Mouse (Mus musculus) lung, embryonic 15.5 days (tissue): ENCODE data around the gene Hist1h4b. TPM values are rescaled to one million over a fixed set of nuclear protein-coding genes. Genes with fewer than 3 reads are reported as not detected.
"Not testable (repeated sequence)": the region's sequence is repeated elsewhere in the genome, so short reads cannot be mapped to it uniquely, and the experiment has no call there.

Experiments
- ATAC-seq: fragments of 200-750 bp; cut with Nextera tagmentation; 2 replicates; pipeline ENCODE4 v1.8.0; 2017; ENCODE audit warnings: moderate number of reproducible peaks, borderline replicate concordance; ENCODE audit not compliant: low FRiP score, low TSS enrichment; ENCODE audit errors: extremely low read depth
- H3K27ac ChIP-seq: fragments of 300-500 bp; sonication (generic); 2 replicates; pipeline ENCODE4 v1.5.1; 2015; ENCODE audit warnings: moderate library complexity, mild to moderate bottlenecking, inconsistent platforms
- H3K27me3 ChIP-seq: fragments of 300-500 bp; sonication (generic); 2 replicates; pipeline ENCODE4 v1.6.1; 2015; ENCODE audit warnings: inconsistent platforms
- H3K36me3 ChIP-seq: fragments of 300-500 bp; sonication (generic); 2 replicates; pipeline ENCODE4 v1.6.1; 2015; ENCODE audit warnings: inconsistent platforms
- H3K4me1 ChIP-seq: fragments of 300-500 bp; sonication (generic); 2 replicates; pipeline ENCODE4 v1.6.1; 2015; ENCODE audit warnings: inconsistent platforms
- H3K4me2 ChIP-seq: fragments of 300-500 bp; sonication (generic); 2 replicates; pipeline ENCODE4 v1.6.1; 2015; ENCODE audit warnings: inconsistent platforms, mild to moderate bottlenecking, moderate library complexity
- H3K4me3 ChIP-seq: fragments of 300-500 bp; sonication (generic); 2 replicates; pipeline ENCODE4 v1.5.1; 2015; ENCODE audit warnings: mild to moderate bottlenecking, inconsistent platforms
- H3K9ac ChIP-seq: fragments of 300-500 bp; sonication (generic); 2 replicates; pipeline ENCODE4 v1.6.1; 2015; ENCODE audit warnings: inconsistent platforms
- H3K9me3 ChIP-seq: fragments of 300-500 bp; sonication (generic); 2 replicates; pipeline ENCODE4 v1.6.1; 2016; ENCODE audit warnings: inconsistent platforms
- WGBS: fragments of 180-500 bp; shearing (Covaris S2); methylation state at CpG from one replicate; pipeline ENCODE4 v1.1.7; 2015; 5-methylcytosine and 5-hydroxymethylcytosine counted together
- polyA plus RNA-seq: library from polyadenylated mRNA; unstranded; fragments of >200 nt; fragmentation: Nextera tagmentation; extraction: Ambion mirVana; gene quantifications from 2 replicates; pipeline ENCODE4 v1.2.1, GENCODE M21; 2015

Gene Hist1h4b
- polyA plus RNA-seq: 5.8 and 7.5 TPM in 2 replicates

DNA sequence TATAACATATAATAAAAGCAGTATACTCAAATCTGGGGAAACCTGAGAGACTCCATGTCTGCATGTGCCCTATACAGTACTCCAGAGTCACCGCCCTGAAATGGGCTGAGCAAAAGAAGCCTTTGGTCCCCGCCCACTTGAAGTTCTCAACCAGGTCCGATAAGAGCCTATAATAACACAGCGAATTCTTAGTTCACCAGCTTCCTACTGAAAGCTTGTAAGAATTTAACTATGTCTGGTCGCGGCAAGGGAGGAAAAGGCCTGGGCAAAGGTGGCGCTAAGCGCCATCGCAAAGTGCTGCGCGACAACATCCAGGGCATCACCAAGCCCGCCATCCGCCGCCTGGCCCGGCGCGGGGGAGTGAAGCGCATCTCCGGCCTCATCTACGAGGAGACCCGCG lies at the start of gene Hist1h4b:
Gene Hist1h4b, plus strand, starts transcription at position 224 of the 400 bp plus-strand sequence.
- WGBS: under 1% methylated on average over 19 of the region's 22 CpGs
- Histone ChIP-seq H3K4me1 (peaks cover 29% of the 10 kb centered on the region), H3K4me3 (peak within 1 kb of the TSS; percentile 42), H3K36me3 (no peaks in the 10 kb centered on the region), H3K9me3 (no peaks in the 10 kb centered on the region), H3K4me2 (peak within 1 kb of the TSS; percentile 66), H3K27ac (peak within 1 kb of the TSS; percentile 95), H3K9ac (peak within 1 kb of the TSS; percentile 59), H3K27me3 (no peaks in the 10 kb centered on the region)
- ATAC-seq: peak; percentile 71; the same call in 1 of the 2 replicates

DNA sequence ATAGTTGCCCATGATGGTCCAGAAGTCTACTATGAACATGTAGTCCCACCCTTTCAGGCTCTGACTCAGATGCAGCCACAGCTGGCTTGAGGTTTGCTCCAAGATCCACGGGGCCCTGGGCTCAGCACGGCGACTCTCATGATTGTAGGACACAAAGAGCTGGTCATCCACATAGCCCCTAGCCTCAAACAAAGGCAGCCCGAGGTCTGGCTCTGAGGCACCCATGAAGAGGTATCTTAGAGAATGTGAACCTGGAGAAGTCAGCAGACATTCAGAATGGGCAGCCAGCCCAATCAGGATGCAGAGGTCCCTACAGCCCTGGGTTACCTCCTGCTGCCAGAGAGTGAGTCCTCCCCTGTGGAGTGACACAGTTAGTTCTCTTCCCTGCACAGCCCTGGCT lies 48.8 kb upstream of the Hist1h4b start:
- Histone ChIP-seq H3K9me3 (no peaks in the 10 kb centered on the region), H3K4me1 (peaks cover 17% of the 10 kb centered on the region), H3K4me3 (no peak overlapping the region), H3K9ac (no peak overlapping the region), H3K4me2 (no peak overlapping the region), H3K27me3 (no peaks in the 10 kb centered on the region), H3K27ac (no peak overlapping the region), H3K36me3 (no peaks in the 10 kb centered on the region)
- 90% methylated on average over 4 of the region's 4 CpGs for WGBS
- no peak for ATAC-seq

- Histone ChIP-seq H3K9me3 (no peaks in the 10 kb centered on the region), H3K27ac (no peak overlapping the region), H3K9ac (no peak overlapping the region), H3K36me3 (no peaks in the 10 kb centered on the region), H3K27me3 (no peaks in the 10 kb centered on the region), H3K4me2 (no peak overlapping the region), H3K4me3 (no peak overlapping the region), H3K4me1 (peaks cover 17% of the 10 kb centered on the region)
- WGBS: 68% methylated on average over 4 of the region's 4 CpGs
- ATAC-seq: no peak
Measured at GRCm38 (mm10) chr13:23708654-23709053, 48.2 kb upstream of the Hist1h4b start.

GRCm38 (mm10) chr13:23709714-23710373 lies 47.0 kb upstream of the Hist1h4b start:
- 28% methylated on average over 15 of the region's 15 CpGs for WGBS
- H3K27ac ChIP-seq: peak overlapping the region; percentile 29; the same call in 1 of the 2 replicates
- H3K9ac ChIP-seq: peak overlapping the region; percentile 57
- peaks cover 17% of the 10 kb centered on the region for H3K4me1 ChIP-seq
- H3K9me3 ChIP-seq: no peaks in the 10 kb centered on the region
- ATAC-seq: no peak
- H3K36me3 ChIP-seq: no peaks in the 10 kb centered on the region
- H3K4me2 ChIP-seq: peak overlapping the region; percentile 74
- H3K27me3 ChIP-seq: no peaks in the 10 kb centered on the region
- peak overlapping the region; percentile 46 for H3K4me3 ChIP-seq

- Histone ChIP-seq H3K4me2 (peak within 1 kb of the TSS; percentile 74), H3K4me1 (peaks cover 17% of the 10 kb centered on the region), H3K9me3 (no peaks in the 10 kb centered on the region), H3K27ac (peak within 1 kb of the TSS; percentile 29; the same call in 1 of the 2 replicates), H3K4me3 (peak within 1 kb of the TSS; percentile 46), H3K27me3 (no peaks in the 10 kb centered on the region), H3K36me3 (no peaks in the 10 kb centered on the region), H3K9ac (peak within 1 kb of the TSS; percentile 57)
- WGBS: 3% methylated on average over 17 of the region's 17 CpGs
- no peak for ATAC-seq
Measured at GRCm38 (mm10) chr13:23710374-23711089, 46.3 kb upstream of the Hist1h4b start, which contains the start of gene Hfe. TSS of gene Hfe (minus strand) at chr13:23710854.

- H3K4me1 ChIP-seq: no peaks in the 10 kb centered on the region
- no peaks in the 10 kb centered on the region for H3K27me3 ChIP-seq
- no peak overlapping the region for H3K9ac ChIP-seq
- no peak overlapping the region for H3K4me3 ChIP-seq
- ATAC-seq: no peak
- H3K4me2 ChIP-seq: no peak overlapping the region
- 80% methylated on average over 5 of the region's 5 CpGs for WGBS
- no peak overlapping the region for H3K27ac ChIP-seq
- no peaks in the 10 kb centered on the region for H3K36me3 ChIP-seq
- no peaks in the 10 kb centered on the region for H3K9me3 ChIP-seq
Measured at GRCm38 (mm10) chr13:23716261-23717042, 40.4 kb upstream of the Hist1h4b start.

GRCm38 (mm10) chr13:23717176-23717575 lies 39.6 kb upstream of the Hist1h4b start:
- no peak for ATAC-seq
- H3K27me3 ChIP-seq: no peaks in the 10 kb centered on the region
- WGBS: 44% methylated on average over 11 of the region's 11 CpGs
- H3K4me3 ChIP-seq: no peak overlapping the region
- no peak overlapping the region for H3K4me2 ChIP-seq
- no peak overlapping the region for H3K27ac ChIP-seq
- no peaks in the 10 kb centered on the region for H3K4me1 ChIP-seq
- no peak overlapping the region for H3K9ac ChIP-seq
- no peaks in the 10 kb centered on the region for H3K36me3 ChIP-seq
- no peaks in the 10 kb centered on the region for H3K9me3 ChIP-seq

- 8% methylated on average over 2 of the region's 2 CpGs for WGBS
- not testable (repeated sequence) for H3K4me1 ChIP-seq, ATAC-seq, H3K27me3 ChIP-seq, H3K4me3 ChIP-seq, H3K4me2 ChIP-seq, H3K36me3 ChIP-seq, H3K9me3 ChIP-seq, H3K9ac ChIP-seq, H3K27ac ChIP-seq
Measured at GRCm38 (mm10) chr13:23717593-23718245, 39.1 kb upstream of the Hist1h4b start.

GRCm38 (mm10) chr13:23724239-23724638 lies 32.6 kb upstream of the Hist1h4b start:
- Histone ChIP-seq H3K4me3 (no peak overlapping the region), H3K27me3 (no peaks in the 10 kb centered on the region), H3K9ac (no peak overlapping the region), H3K9me3 (no peaks in the 10 kb centered on the region), H3K4me1 (0 out of 2 replicates have a peak, but pooled peaks cover 4% of the 10 kb centered on the region), H3K27ac (no peak overlapping the region), H3K36me3 (no peaks in the 10 kb centered on the region), H3K4me2 (no peak overlapping the region)
- peak; percentile 67; the same call in 1 of the 2 replicates for ATAC-seq
- WGBS: 57% methylated on average over 4 of the region's 4 CpGs

- Histone ChIP-seq H3K4me2 (no peak overlapping the region), H3K4me1 (0 out of 2 replicates have a peak, but pooled peaks cover 4% of the 10 kb centered on the region), H3K9me3 (no peaks in the 10 kb centered on the region), H3K27me3 (no peaks in the 10 kb centered on the region), H3K9ac (no peak overlapping the region), H3K27ac (no peak overlapping the region), H3K4me3 (no peak overlapping the region), H3K36me3 (no peaks in the 10 kb centered on the region)
- no CpG with 5 or more reads among the region's 1 CpGs for WGBS
- ATAC-seq: no peak
Measured at GRCm38 (mm10) chr13:23725213-23725612, 31.6 kb upstream of the Hist1h4b start.

DNA sequence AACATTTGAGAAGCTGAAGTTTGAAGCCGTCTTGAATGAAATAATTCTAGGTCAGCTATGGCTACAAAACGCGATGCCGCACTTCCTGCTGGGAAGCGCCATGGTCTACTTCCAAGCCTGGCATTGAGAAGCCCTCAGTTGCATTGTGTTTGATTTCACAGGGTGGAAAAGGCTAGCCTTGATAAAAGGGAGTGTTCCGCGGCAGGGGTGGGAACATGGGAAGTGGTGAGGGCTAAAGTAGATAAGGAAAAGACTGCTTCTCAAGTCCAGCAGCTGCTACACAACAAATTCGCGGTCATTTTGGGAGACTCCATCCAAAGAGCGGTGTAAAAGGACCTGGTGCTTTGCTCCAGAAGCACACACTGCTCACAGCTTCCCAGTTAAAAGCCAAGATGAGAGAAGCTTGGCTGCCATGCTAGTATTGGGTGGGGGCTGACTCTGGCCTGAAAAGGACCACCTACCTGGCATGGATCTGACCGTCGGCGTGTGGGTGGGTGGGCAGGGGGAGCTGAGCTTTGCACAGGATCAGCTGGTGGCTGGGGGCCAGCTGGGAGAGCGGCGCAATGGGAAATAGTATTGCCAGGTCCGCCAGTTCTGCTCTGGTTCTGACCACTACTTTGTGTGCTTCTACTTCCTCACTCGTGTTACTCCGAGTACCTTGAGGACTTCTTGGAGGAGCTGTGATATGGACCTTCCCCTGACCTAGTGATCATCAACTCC lies 28.2 kb upstream of the Hist1h4b start:
- ATAC-seq: no peak
- H3K9ac ChIP-seq: no peak overlapping the region
- no peaks in the 10 kb centered on the region for H3K27me3 ChIP-seq
- peaks cover 11% of the 10 kb centered on the region for H3K4me1 ChIP-seq
- no peaks in the 10 kb centered on the region for H3K9me3 ChIP-seq
- 90% methylated on average over 18 of the region's 18 CpGs for WGBS
- H3K4me2 ChIP-seq: no peak overlapping the region
- H3K27ac ChIP-seq: no peak overlapping the region
- no peak overlapping the region for H3K4me3 ChIP-seq
- no peaks in the 10 kb centered on the region for H3K36me3 ChIP-seq
